Comparison of ENCODE assay signal across 25 mouse cellular contexts in the genomic region with DNA sequence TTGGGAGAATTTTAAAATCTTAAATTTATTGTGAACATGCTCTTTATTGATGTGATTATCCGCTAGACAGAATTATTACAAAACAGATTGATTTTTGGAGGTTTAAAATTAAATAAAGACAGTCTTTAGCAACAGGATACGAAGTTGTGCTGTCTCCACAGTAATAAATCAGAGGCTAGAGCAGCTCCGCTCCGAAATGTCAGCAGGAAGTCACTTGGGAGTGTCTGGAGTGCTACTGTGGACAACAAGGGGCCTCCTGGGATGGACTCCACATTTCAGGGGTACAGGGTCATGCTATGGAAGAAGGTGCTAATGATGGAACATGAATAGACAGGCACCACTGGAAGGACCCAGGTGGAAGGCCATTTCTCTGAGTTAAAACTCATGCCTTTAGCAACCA.
A peak's percentile ranks its signal among the peaks of the same experiment; 100 is the strongest.
DNase-seq lines count a peak whose midpoint lies in the region; ATAC-seq and TF ChIP-seq lines count a peak whose summit lies in the region.
"Had no signal": no experiment of that assay in that cellular context is flagged by ENCODE, and none has a peak within 500 bp of the region (broad histone marks: within the 10 kb centered on the region; RNA-seq: fewer than 3 reads in every experiment).

No protein-coding gene starts in this region.

- no peak overlapping the region for H3K4me2 ChIP-seq in kidney, embryonic 15.5 days
- H3K4me2 ChIP-seq: embryonic facial prominence, embryonic 12.5 days; forebrain, embryonic 13.5 days; forebrain, embryonic 15.5 days had no signal

- H3K9me3 ChIP-seq in kidney, embryonic 15.5 days (replicated peaks): no peaks in the 10 kb centered on the region
- H3K9me3 ChIP-seq: embryonic facial prominence, embryonic 10.5 days; embryonic facial prominence, embryonic 12.5 days; forebrain, embryonic 13.5 days; forebrain, embryonic 15.5 days had no signal

- 25% methylated on average over 4 of the region's 4 CpGs for WGBS in kidney, embryonic 15.5 days

- no peak overlapping the region for H3K9ac ChIP-seq in kidney, embryonic 15.5 days
- H3K9ac ChIP-seq: embryonic facial prominence, embryonic 12.5 days; forebrain, embryonic 13.5 days; forebrain, embryonic 15.5 days; forebrain, postnatal 0 days had no signal

- H3K4me1 ChIP-seq in kidney, embryonic 15.5 days: peaks cover 18% of the 10 kb centered on the region
- H3K4me1 ChIP-seq: embryonic facial prominence, embryonic 12.5 days had no signal

- no peak overlapping the region for H3K27ac ChIP-seq in kidney, embryonic 15.5 days
- H3K27ac ChIP-seq in layer of hippocampus, adult 2 months: peak overlapping the region; percentile 43
- H3K27ac ChIP-seq: embryonic facial prominence, embryonic 10.5 days; embryonic facial prominence, embryonic 12.5 days; forebrain, embryonic 13.5 days; forebrain, embryonic 15.5 days had no signal

- ATAC-seq in kidney, embryonic 15.5 days (replicated peaks; ENCODE audit: low FRiP score): 0 out of 2 replicates have a peak, but pooled peaks have one; percentile 54
- ATAC-seq: activated CD4-positive, CD25-positive, alpha-beta regulatory T cell, adult 4 months; CD4-positive, CD25-positive, alpha-beta regulatory T cell, adult 4 months; forebrain, embryonic 13.5 days; forebrain, embryonic 15.5 days; forebrain, postnatal 0 days; Patski had no signal

- peak; percentile 3 for DNase-seq in embryo, embryonic 11 days
- DNase-seq in embryo, embryonic 9.5 days (ENCODE audit: extremely low spot score): no peak
- no peak for DNase-seq in kidney, postnatal 25 days
- no peak for DNase-seq in layer of hippocampus, adult 2 months (ENCODE audit: low spot score in 2 of 2)
- DNase-seq in layer of hippocampus, postnatal 14 days (ENCODE audit: low spot score in 2 of 2): no peak
- DNase-seq: adrenal gland, adult 8-10 months; adrenal gland, postnatal 14 days; adrenal gland, postnatal 36 days; B cell, adult 2 months; cerebellum, adult 11-12 months; cerebellum, adult 2 months; cerebellum, adult 9-10 months; cerebellum, postnatal 10 days; cerebellum, postnatal 25 days; forebrain, postnatal 0 days had no signal

- H3K4me3 ChIP-seq in kidney, embryonic 15.5 days (replicated peaks): no peak overlapping the region
- no peak overlapping the region for H3K4me3 ChIP-seq in layer of hippocampus, adult 2 months
- H3K4me3 ChIP-seq: embryonic facial prominence, embryonic 10.5 days; embryonic facial prominence, embryonic 12.5 days; forebrain, embryonic 13.5 days; forebrain, embryonic 15.5 days had no signal

- H3K27me3 ChIP-seq in kidney, embryonic 15.5 days: no peaks in the 10 kb centered on the region
- H3K27me3 ChIP-seq: CH12.LX; embryonic facial prominence, embryonic 12.5 days; forebrain, embryonic 13.5 days; forebrain, embryonic 15.5 days; Patski had no signal

- no peaks in the 10 kb centered on the region for H3K36me3 ChIP-seq in kidney, embryonic 15.5 days
- H3K36me3 ChIP-seq: embryonic facial prominence, embryonic 10.5 days; embryonic facial prominence, embryonic 12.5 days; forebrain, embryonic 15.5 days; G1E had no signal

- no peak for TF ChIP-seq CTCF in layer of hippocampus, adult 2 months (conservative IDR thresholded peaks at IDR 0.05)
